Mouse (Mus musculus): ENCODE measurements at regions not wholly inside any gene's neighbourhood (a gene's known extent, or its start where the extent isn't known, plus 50 kb on each side); places are given as distances from the start of the nearest gene placed in this dataset.

GRCm38 (mm10) chr3:14952169-14952729 lies 66.2 kb downstream of the Car2 start:
- no peak for DNase-seq

- DNase-seq = no peak
Measured at GRCm38 (mm10) chr3:14952951-14953350, 66.9 kb downstream of the Car2 start.

DNA sequence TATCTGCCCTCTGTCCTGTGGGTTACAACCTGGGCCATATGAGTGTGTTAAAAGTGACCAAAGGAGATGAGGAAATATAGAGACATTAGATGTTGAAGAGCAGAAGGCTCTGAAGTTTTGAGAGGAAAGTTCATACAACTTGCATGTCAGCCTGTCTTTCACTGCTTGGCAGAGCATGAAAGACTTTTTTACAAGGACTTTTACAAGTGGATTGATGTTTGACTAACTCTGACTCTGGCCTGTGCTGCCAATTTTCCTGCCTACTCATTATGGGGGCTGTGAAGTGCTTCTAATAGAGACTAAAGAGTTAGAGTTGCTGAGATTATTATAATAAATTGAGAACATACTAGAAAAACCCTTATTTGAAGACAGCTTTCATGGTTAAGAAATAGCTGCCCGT lies 71.4 kb downstream of the Car2 start:
- no peak for DNase-seq

- DNase-seq = no peak
Measured at GRCm38 (mm10) chr3:14958277-14958676, 72.2 kb downstream of the Car2 start.

- DNase-seq = no peak
Measured at GRCm38 (mm10) chr3:14959586-14959985, 73.5 kb downstream of the Car2 start.

DNA sequence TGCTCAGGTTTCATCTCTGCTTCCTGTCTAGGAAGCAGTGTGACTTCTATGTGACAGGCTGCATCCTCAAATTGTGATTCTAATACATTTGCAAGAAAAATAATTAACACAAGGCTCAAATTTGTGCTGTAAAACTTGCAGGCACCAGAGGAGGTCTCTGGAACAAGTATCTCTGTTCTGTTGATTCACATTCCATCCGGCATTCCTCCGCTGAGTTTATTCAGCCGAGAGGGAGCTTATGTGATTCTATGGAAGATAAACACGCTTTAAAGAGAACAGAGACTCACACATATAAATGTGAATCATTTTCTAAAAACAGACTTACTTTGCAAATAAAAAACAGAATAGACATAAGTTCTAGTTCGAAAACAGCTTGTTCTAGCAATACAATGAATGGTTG lies 78.7 kb downstream of the Car2 start:
- DNase-seq = no peak

- no peak for DNase-seq
Measured at GRCm38 (mm10) chr3:14965438-14966044, 79.5 kb downstream of the Car2 start.

DNA sequence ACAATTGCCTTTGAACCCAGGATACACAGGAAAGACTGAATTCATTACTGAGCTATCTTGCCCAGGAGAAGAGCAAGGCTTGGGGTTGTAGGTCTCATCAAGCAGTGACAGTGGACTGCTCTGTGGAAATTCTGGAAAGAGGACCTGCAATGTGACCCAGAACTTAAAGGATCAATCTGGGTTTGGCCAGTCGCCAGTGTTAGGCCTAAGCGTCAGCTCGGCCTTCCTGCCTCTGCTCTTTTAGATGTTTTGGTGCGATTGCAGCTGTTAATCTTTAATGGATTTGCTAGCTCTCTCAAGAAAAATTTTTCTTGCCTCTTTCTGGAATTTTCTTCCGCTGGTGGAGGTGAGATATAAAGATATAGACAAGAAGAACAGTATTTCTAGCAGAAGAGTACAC lies 81.2 kb downstream of the Car2 start:
- no peak for DNase-seq

- DNase-seq = no peak
Measured at GRCm38 (mm10) chr3:14968345-14968744, 82.3 kb downstream of the Car2 start.

DNA sequence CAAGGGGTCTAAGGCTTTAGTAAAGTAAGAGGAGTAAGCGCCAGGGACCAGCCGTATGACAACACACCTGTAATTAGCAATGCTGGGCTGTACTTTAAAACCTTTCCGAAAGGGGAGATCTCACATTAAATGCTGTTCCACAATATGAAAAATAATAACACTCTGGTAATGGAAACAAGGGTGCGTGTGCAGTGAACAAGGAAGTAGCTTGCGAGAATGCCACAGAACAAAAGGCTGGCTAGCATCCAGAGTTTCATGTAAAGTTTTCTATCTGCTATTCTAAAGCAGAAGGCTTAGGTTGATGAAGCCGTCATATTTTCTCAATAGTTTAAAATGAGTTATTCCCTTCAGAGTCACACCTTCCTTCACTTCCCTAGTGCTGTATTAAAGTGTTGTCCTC lies 83.6 kb downstream of the Car2 start:
- DNase-seq = no peak

GRCm38 (mm10) chr3:14971647-14972046 lies 85.6 kb downstream of the Car2 start:
- no peak for DNase-seq

DNA sequence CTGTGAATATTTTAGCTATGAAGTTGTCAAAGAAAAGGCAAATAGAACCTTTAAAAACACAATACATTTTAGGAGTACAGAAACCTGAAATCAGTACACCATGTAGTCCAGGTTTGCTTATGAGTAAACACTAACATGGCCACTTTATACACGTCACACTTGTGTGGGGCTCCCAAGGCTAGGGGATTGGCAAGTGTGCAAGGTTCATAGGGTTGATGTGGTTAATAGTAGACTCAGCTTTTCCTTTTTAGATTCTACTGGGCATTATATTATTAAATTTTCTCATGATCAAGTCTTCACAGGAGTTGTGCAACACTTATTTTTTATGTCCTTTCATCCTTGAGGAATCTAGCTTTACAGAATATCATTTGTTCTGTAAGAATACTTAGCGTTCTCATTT lies 88.7 kb downstream of the Car2 start:
- DNase-seq = no peak

- no peak for DNase-seq
Measured at GRCm38 (mm10) chr3:14975203-14975602, 89.1 kb downstream of the Car2 start.

- no peak for DNase-seq
Measured at GRCm38 (mm10) chr3:14979116-14979613, 93.1 kb downstream of the Car2 start.

- no peak for DNase-seq
Measured at GRCm38 (mm10) chr3:14989635-14990034, 103.6 kb downstream of the Car2 start.

DNA sequence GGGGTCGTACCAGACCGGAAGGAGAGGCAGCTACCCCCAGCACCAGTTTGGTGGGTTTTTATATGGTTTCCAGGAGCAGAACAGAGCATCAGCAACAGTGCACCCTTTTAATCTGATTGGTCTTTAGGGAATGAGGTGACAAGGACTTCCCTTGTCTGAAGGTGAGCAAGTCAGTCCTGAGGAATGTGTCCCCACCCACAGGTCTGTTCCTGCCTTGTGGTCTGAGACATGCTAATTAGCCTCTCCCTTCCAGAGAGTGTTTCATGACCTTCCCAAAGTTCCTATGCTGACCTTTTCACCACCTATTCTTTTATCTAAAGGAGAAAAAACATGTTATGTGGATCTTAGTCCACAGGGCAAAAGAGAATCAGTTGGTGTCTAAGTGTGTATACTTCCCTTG lies 107.9 kb downstream of the Car2 start:
- no peak for DNase-seq

DNA sequence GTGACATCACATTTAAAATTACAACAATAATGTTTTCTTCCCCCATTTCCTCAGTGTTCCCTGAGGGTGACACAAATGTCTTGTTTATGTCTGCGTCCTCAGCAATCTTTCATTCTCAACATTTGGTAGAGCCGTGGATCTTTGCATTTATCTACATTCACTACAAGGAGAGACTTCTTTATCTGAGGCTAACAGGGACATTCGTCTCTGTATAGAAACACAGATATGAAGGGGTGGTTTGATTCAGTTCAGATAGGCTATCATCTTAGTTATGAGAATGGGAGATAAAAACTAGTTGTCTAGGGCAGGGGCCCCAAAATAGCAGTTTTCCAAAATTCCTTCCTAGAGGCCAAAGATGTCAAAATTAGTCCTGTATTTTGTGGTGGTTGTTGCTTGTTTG lies 111.2 kb downstream of the Car2 start:
- DNase-seq = no peak

DNA sequence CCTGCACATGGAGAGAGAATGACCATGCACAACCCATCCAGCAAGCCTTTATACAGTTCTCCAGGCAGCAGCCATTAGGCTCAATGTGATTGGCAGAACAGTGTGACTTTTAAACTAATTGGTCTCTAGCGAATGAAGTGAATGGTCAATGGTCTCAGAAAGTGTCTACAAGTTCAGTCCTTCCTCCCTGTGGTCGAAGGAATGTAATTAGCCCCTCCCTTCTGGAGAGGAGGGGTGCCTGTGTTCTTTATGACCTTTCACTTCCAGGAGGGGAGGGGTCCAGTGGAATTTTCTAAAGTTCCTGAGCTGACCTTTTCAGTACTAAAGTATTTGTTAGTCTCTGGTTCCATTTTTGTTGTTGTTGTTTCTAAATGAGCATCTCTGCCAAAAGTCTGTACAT lies 112.4 kb downstream of the Car2 start:
- DNase-seq = no peak

GRCm38 (mm10) chr3:14999411-14999810 lies 113.3 kb downstream of the Car2 start:
- no peak for DNase-seq

GRCm38 (mm10) chr3:14999914-15000313 lies 113.8 kb downstream of the Car2 start:
- DNase-seq = no peak

GRCm38 (mm10) chr3:15000657-15001056 lies 114.6 kb downstream of the Car2 start:
- DNase-seq = no peak

GRCm38 (mm10) chr3:15007821-15008220 lies 121.7 kb downstream of the Car2 start:
- DNase-seq = no peak

- DNase-seq = no peak
Measured at GRCm38 (mm10) chr3:15008501-15008900, 122.4 kb downstream of the Car2 start.

DNA sequence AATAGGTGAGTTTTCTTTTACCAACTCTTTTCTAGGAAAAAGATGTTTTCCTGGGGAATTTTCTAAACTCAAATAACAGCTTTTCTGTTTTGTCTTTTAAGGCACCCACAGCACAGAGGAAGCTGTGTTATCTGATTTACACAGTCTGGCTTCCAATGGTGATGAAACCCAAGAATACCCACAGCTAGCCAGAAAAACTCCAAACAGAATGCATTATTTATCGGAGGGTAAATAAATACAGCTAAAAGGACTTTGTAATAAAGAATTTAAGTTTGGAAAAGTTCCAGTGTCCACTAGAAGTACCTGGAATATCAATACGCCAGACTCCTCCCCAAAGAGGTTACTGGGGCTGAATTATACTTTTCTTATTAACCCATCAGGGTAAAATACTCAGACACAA lies 123.7 kb downstream of the Car2 start:
- DNase-seq = no peak

GRCm38 (mm10) chr3:15016621-15017020 lies 130.5 kb downstream of the Car2 start:
- no peak for DNase-seq

Data from heart, adult 11 months (tissue).